Mouse (Mus musculus): ENCODE measurements around the gene Ssrp1.

DNA sequence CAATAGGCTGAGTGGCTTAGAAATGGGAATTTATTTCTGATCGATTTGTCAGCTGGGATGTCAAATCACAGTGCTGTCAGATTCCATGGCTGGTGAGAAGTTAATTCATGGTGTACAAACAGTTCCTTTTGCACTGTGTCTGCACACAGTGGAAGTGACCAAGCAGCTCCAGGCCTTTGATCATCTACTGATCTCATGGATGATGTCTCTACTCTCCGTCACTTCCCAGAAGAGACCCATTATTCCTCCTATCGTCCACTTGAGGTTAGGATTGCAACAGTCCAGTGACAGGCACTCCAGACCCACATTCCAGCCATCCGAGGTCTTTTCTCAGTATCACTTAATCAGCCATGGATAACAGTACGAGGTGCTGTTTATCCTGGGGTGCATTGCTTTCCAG, 36.7 kb downstream of the Ssrp1 start:
- TF ChIP-seq CTCF (conservative IDR thresholded peaks at IDR 0.05 in 1 of 2, IDR thresholded peaks at IDR 0.05 in 1 of 2; ENCODE audit: low read depth in 2 of 2, low read length in 2 of 2) (no peak), EP300 (IDR thresholded peaks at IDR 0.05; ENCODE audit: low read length) (no peak), POLR2A (IDR thresholded peaks at IDR 0.05; ENCODE audit: low read depth, low read length) (no peak), UBTF (IDR thresholded peaks at IDR 0.05; ENCODE audit: low read depth, low read length) (no peak), CHD1 (IDR thresholded peaks at IDR 0.05; ENCODE audit: low read depth, low read length) (no peak), POLR2AphosphoS2 (IDR thresholded peaks at IDR 0.05; ENCODE audit: low read depth, low read length) (no peak), E2F4 (IDR thresholded peaks at IDR 0.05; ENCODE audit: insufficient replicate concordance, low read depth, low read length) (no peak), USF2 (conservative IDR thresholded peaks at IDR 0.05; ENCODE audit: low read depth, low read length) (no peak)
